Mouse (Mus musculus): ENCODE measurements around the gene Cdyl.

Gene Cdyl

DNA sequence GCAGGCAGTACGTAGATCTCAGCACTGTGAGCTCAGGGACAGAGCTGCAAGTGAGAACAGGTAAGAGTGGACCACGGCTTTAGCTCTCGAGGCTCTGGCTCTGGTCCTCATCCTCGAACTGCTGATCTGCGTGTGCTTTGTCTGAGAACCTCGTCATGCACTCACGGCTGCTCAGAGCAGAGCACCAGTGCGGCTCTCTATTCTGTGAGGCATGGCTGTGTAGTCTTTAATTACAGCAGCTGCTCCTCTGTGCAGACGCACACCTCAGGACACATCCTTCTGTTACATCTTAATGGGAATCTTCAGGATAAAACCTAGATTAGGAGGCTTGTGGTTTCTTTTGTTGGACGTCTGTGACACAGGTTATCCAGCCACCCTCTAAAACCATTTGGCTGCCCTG, 180.5 kb downstream of the Cdyl start:
- DNase-seq (ENCODE audit: low spot score) = no peak

DNA sequence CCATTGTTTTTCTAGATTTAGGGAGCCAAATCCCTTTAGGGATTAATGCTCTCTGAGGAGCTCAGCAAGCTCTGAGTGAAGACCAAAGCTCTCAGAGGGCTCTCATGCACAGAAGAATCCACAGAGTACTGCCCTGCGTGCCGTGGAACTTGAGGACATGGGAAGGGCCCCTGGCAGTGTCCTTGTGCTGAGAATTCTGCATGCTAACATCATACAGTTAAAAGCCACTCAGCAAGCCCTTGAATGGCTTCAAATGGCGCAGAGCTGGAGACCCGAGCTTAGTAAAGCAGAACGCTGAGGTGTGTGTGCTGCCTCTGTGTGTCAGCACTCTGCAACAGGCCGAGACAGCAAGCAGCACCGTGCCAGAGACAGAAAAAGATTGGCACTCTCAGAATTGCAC, 183.8 kb downstream of the Cdyl start:
- DNase-seq (ENCODE audit: low spot score) = no peak

DNA sequence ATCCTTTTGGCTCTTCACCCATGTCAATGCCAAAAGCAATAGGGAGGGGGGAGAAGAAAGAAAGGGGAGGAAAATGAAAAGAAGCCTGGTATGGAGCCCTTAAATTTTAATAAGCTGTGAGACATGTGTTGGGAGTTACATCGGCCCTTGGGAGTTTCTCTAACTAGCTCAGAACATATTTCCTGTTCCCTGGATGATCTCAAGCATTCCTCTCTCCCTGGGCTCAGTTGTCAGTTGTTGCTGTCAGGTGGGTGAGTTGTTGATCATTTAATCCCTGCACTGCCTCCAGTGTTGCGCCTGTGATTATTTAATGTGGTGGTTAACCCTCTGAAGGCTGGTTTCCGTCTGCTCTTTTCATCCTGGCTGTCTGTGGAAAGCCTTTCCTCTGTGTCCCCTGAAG, 185.7 kb downstream of the Cdyl start:
- no peak for DNase-seq (ENCODE audit: low spot score)

DNA sequence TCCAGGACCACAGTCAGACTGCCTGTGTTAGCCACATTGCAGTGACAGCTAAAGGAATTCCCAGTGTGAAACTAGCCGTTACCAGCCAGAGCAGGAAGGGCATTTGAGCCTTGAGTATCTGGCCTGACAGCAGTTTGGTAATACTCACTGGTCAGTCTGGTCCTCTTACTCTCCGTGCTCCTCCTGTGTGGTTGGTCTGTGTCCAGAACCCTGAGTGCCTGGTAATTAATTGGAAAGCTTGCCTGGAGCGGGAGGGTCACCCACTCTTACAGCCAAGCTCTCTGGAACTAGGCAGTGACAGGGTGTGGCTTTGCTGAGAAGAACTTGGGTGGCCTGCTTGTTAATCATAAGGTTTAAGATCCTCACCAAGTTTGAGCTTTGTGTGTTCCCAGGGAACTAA, 189.1 kb downstream of the Cdyl start:
- no peak for DNase-seq (ENCODE audit: low spot score)

DNA sequence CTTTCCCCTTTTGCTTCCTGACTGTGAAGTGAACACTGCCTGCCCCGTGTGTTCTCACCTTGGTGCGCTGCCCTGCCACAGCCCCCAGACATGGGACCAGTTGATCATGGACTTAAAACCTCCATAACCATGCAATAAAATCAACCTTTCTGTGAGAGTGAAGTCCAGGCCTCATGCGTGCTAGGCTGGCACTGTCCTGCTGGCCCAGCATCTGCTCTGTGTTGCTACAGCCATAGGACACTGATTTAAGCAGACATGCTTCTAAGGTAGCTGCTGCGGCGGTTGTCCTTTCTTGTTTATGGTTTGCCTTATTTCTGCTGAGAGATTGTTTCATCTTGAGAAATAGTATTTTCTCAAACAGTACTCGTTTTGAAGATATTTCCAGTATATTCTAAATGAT, 191.9 kb downstream of the Cdyl start:
- DNase-seq (ENCODE audit: low spot score) = no peak

DNA sequence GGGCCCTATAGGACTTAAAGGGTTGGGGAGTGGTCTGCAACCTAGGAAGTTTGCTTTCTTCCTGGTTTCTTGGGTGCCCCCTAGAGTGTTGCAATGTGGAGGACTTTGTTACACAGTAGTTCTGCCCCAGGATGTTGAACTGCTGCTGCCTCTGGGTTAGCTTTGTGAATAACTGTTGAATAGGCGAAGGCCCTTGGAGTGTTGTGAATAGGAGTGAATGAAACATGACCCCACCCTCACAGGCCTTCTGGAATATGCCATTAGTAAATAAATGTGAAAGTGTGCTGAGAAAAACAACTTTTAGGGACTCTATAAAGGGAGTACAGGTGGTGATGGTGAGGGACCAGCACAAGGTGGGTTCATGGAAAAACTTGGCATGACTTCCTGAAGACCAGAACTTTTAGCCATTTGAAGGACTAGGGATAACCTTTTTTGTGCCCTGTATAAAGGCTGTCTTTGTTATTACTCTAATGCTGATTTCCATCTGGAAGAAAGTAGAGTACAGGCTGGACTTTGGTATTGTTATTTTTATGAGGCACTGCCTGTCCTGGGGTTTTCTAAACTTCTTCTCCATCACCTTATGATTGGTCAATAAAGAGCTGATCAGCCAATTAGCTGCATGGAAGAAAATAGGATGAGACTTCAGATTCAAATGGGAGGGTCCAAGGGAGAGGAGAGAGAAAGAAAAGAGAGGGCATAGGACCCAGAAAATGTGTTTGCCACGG, 193.4 kb downstream of the Cdyl start:
- no peak for DNase-seq (ENCODE audit: low spot score)

DNA sequence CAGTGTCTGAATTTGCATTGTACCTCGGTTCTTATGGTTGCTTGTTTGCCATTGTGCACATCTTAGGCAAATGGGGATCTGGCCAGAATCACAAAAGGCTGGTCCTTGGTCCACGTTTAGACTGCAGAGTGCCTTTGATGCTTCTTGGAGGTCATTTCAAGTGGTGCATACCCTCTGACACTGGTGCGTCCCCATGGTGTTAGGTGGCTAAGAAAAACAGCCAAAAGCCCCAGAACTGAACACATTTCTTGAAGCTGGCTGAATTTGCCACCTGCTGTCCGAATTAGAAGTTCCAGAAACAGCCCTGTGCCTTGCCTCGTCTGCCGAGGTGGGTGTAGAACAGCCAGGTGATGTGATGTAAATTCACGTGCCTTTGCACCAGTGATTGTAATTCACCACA, 197.9 kb downstream of the Cdyl start:
- DNase-seq (ENCODE audit: low spot score) = no peak

DNA sequence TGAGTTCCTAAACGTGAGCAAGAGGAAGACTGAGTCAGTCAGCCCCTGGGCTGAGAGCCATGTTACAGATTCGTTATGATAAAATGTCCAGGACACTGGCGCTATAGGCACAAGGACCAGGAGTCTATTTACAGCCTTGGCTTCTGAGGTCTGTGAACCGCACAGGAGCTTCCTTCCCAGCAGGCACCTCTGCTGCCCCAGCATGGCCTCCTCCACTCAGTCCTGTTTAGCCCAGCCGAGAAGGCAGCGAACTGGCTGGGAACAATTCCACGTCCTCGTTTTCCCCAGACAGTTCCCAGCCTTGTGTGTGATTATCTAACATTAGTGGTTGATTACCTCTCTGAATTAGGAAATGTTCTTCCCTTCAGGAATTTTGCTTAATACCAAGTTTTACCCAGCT, 201.3 kb downstream of the Cdyl start:
- DNase-seq (ENCODE audit: low spot score) = no peak

DNA sequence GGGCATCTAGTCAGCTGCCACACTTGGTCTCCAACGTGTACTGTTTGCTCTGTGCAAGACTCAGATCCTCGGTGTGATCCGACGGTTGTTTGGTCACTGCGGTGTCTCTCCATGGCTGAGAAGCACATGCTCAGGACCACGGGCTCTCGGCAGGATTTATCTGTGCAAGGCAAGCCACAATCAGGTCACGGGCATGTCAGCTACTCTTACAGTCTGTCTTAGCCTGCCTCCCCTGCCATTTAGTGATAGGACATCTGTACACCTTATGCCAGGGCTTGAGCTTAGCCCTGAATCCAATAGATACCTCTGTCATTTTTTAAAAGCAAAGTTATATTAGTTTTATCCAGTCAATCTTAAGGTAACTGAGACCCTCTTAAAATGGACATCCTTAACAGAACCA, 211.0 kb downstream of the Cdyl start:
- no peak for DNase-seq (ENCODE audit: low spot score)

DNA sequence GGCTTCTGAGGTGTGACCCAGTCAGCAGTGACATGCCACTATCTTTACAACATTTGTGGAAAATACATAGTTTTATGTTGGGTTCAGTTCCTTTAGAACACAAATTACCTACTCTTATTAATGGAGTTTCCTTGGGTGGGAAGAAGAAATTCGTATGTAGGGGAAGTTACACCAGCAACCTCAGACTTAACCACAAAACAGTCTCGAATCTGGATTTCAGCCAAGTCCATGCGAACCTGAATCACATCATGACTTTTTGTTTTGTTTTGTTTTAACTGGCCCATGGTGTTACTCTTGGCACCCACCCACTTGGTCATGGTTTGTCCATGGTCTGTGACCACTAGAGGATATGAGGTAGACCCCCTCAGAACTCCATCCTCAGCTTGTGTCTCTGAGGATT, 211.5 kb downstream of the Cdyl start:
- DNase-seq (ENCODE audit: low spot score) = no peak

DNA sequence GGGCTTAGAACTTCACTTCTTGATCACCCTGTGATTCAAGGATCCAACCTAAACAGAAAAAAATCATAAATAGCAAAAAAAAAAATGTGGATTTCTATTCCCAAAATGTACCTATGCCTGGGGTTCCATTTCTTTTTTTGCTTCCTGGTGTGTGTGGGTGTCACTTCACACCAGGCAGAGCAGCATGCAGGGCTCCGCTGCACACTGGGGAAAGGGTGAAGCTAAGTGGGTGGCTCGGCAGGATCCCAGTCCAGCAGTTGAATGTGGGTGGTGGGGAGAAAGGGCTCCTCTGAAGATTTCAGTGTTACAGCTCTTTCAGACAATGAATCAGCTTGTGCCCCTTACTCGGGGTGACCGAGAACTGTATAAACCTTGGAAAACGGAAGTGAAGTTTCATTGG, 215.8 kb downstream of the Cdyl start:
- no peak for DNase-seq (ENCODE audit: low spot score)

DNA sequence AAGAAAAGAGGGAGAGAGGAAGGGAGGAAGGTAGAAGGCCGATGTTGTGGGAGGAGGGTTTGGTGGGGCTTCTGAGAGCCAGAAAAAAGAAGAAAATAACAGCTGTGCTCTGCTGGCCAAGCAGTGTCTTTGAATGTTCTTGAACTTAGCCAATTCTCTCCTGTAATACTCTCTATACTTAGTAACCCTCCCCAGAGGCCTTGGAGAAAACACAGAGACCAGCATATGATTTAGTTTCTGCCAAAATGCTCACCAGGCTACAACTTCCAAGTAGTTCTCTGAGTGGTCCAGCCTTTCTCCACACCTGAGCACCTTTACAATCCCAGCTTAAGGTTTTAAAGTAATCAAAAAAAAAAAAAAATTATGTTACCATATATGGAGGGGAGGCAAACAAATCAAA, 218.6 kb downstream of the Cdyl start:
- no peak for DNase-seq (ENCODE audit: low spot score)

DNA sequence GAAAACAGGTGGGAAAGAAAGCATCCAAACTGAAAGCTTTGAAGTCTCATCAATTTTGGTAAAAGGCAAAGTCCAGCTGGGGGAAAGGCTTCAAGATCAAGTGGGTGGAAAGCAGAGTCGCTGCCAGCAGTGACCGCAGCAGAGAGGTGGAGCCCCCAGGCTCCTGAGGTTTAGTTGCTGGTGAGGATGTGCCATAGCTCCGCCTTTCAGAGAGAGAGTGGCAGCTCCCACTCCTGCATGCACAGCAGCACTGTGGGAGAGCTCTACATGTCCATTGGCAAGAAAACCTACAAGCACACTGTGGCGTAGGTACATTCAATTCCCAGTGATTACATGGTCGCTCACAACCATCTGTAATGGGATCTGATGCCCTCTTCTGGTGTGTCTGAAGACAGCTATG, 219.4 kb downstream of the Cdyl start:
- DNase-seq (ENCODE audit: low spot score) = no peak

DNA sequence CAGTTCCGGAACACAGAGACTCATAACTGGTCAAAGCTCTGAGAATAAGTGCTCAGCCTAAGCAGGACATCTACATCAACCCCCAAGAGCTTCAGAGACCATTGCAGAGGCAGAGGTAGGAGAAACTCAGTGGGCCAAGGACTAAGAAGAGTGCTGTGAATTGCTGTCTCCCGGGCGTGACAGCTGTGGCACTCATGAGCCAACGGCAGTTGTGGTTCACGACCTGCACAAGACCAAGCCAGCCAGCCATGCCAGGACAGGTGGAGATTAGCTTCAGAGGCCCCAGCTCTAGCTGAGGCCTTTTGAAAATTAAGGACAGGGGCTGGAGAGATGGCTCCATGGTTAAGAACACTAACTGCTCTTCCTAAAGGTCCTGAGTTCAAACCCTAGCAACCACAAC, 219.9 kb downstream of the Cdyl start:
- DNase-seq (ENCODE audit: low spot score) = no peak

DNA sequence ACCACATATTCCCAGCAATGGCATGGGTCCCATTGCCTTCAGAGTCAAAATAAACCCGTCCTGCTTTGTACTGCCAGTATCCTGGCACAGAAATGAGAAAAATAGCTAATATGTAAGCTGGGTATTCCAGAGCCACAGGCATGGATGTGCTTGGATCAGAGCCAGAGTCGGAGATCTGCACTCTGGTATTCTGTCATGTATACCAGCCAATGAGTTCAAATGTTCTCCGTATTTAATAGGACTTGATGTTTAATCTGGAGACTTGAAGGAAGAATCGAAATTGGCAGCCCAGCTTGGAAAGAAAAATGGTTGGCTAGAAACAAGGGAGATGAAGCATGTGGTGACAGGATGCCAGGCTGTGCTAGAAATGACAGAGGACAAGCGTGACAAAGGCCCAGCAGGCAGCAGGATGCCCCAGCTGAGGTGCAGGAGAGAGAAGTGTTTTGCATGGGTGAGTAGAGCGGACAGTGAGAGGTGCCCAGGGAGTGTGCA, 221.0 kb downstream of the Cdyl start:
- no peak for DNase-seq (ENCODE audit: low spot score)

DNA sequence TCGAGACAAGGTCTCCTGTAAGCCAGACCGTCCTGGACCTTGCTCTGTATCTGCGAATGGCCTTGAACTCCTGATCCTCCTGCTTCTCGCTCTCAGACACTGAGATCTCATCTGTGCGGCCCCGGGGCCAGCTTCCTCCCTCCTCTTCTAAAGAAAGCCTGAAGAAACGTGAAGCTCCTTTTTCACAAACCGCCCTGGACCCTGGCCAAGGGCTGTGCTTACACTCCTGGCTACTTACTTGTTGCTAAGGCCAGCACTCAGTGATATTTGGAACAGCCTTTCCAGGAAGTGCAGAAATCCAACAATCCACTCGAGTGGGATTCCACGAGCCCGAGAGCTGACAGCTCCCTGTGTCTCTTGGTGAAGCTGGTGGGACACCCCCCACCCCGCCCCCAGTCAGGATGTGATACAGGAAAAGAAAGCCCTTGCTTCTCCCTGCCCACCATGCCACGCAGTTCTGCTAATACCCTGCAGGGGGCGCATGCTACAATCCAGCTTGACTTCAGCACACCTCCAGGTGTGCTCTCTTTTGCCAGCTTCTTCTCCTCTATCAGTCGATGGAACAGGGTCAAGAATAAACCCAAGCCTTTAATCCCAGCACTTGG, 226.6 kb downstream of the Cdyl start:
- peak; percentile 58 for DNase-seq (ENCODE audit: low spot score)

DNA sequence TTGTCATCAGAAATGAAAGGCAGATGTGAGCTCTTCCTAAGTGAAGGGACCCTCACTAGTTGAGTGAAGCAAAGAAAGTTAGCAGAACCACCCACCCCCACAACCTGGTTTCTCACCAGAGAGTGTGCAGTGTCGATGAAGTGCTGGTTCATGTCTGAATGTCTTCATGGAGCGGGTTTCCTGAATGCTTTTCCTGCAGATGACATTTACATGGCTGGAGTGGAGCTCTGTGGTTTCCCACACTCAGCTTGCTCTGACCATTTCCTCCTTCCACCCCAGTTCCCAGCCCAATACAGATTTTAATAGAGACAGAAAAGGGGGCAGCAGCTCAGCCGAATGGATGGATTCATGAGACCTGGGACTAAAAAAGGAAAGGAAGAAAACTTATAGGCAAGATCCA, 233.2 kb downstream of the Cdyl start:
- no peak for DNase-seq (ENCODE audit: low spot score)

DNA sequence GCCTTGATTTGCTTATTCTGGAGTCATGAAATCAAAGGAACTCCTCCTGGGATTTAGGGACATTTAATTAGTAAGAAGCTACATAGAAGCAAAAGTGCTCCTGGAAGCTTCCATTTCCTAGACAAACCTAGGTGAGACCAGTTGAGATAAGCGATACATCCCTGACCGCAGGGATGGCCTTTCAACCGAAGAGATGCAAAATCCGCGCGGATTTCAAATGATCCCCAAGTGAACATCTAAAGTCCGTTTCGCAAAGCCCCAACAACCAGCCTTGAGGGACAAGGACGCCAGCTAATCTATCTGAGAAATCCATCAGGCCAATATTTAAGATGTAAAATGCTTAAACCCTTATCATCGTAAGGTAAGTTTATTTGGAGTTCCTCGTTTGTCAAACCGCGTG, 245.7 kb downstream of the Cdyl start:
- no peak for DNase-seq (ENCODE audit: low spot score)

DNA sequence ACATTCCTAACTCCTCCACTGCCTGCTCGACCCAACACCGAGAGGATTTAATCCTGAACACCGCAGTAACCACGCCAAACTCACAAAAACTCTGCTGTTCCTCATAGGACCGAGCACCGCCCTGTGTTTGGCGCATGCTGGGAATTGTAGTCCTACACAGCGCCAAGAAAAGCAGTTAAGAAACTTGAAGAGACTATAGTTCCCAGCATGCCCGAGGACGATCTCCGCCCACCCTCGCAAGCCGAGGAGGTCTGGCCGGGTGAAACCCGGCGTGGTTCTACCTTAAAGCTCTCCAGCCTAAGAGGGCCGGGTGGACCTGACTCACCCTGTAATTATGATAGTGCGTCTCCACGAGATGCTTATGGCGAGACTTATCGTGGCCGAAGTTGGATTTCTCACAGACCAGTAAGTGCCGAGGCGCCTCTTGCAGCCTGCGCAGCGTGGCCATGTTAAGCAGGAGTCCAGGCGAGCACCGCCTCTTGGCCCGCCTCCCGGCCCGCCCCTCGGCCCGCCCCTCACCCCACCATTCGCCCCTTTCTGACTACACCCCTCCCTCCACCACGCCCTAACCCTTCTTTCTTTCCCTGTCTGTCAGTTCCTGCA, 246.3 kb downstream of the Cdyl start, which contains the start of gene Rpp40:
Gene Rpp40 (minus strand): TSS at position 481 of the 603 bp plus-strand sequence.
- peak; percentile 96 for DNase-seq (ENCODE audit: low spot score)

DNA sequence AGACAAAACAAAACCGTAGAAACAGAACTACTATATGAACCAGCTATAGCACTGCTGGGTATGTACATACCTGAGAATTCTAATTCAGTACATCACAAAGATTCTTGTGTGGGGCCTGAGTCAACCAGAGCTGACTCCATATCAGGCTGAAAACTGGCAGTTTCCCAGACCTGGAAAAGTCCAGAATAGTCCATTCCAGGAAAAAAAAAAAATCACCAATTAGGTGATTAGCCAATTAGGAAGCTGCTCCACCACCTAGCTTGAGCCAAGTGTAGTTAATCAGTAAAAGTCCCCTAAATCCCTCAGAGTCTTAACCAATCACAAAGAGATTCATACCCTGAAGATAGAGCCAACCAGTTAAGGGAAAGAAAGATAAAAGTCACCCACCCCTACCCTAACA, 251.8 kb downstream of the Cdyl start:
- no peak for DNase-seq (ENCODE audit: low spot score)
